Mouse (Mus musculus) kidney, adult 2 months (tissue): ENCODE data around the gene Trim72.
"Not testable (repeated sequence)": the region's sequence is repeated elsewhere in the genome, so short reads cannot be mapped to it uniquely, and the experiment has no call there.

Experiments
- CTCF ChIP-seq: fragments of 200-500 bp; conservative IDR thresholded peaks from 2 replicates; pipeline ENCODE4 v1.5.1; 2011; ENCODE audit warnings: low read depth, mild to moderate bottlenecking, control low read depth, low read length, moderate library complexity, mixed read lengths; ENCODE audit not compliant: insufficient read depth, insufficient read length
- POLR2A ChIP-seq: fragments of 200-500 bp; IDR thresholded peaks from one replicate; pipeline ENCODE4 v1.6.1; 2011; ENCODE audit warnings: low read depth, low read length, control low read depth

- TF ChIP-seq CTCF, POLR2A: not testable (repeated sequence)
These were observed 12.4 kb downstream of the Trim72 start for GRCm38 (mm10) chr7:128016134-128016533.
